Mouse (Mus musculus): ENCODE results near the gene Rrp9.

Gene Rrp9

GRCm38 (mm10) chr9:106534975-106535374 lies 59.2 kb downstream of the Rrp9 start:
- no peak for DNase-seq
